Mouse (Mus musculus) embryo, embryonic 10.5 days (tissue): ENCODE results near the gene Gab3.
A peak's percentile ranks its signal among the peaks of the same experiment; 100 is the strongest.

Source experiments
- DNase-seq: peaks from one replicate; pipeline ENCODE4 v3.0.0-alpha.2; 2015; ENCODE audit warnings: low spot score

Gene Gab3

GRCm38 (mm10) chrX:75084774-75085508, at the start of gene Gab3:
TSS of gene Gab3 (minus strand) at chrX:75085458.
- DNase-seq: peak; percentile 58

GRCm38 (mm10) chrX:75130467-75131160, 45.4 kb upstream of the Gab3 start, which contains the start of gene Mpp1:
TSS of gene Mpp1 (minus strand) at chrX:75131016.
- peak; percentile 91 for DNase-seq

GRCm38 (mm10) chrX:75129474-75129873, 44.2 kb upstream of the Gab3 start:
- no peak for DNase-seq

GRCm38 (mm10) chrX:75128333-75128980, 43.2 kb upstream of the Gab3 start:
- DNase-seq: no peak

GRCm38 (mm10) chrX:75126893-75127292, 41.6 kb upstream of the Gab3 start:
- DNase-seq: no peak

GRCm38 (mm10) chrX:75125606-75126005, 40.3 kb upstream of the Gab3 start:
- no peak for DNase-seq

GRCm38 (mm10) chrX:75115550-75115949, 30.3 kb upstream of the Gab3 start:
- no peak for DNase-seq

- no peak for DNase-seq
Observed at GRCm38 (mm10) chrX:75102293-75102692, 17.0 kb upstream of the Gab3 start.

GRCm38 (mm10) chrX:75098799-75099198, 13.5 kb upstream of the Gab3 start:
- no peak for DNase-seq

GRCm38 (mm10) chrX:75096163-75096770, 11.0 kb upstream of the Gab3 start:
- peak; percentile 35 for DNase-seq

- DNase-seq: peak; percentile 90
Observed at GRCm38 (mm10) chrX:75095369-75096162, 10.3 kb upstream of the Gab3 start, which contains the start of gene Dkc1. TSS of gene Dkc1 (plus strand) at chrX:75095854.

GRCm38 (mm10) chrX:75085654-75086053, 396 bp upstream of the Gab3 start:
- DNase-seq: no peak

GRCm38 (mm10) chrX:75083982-75084773, 1.1 kb downstream of the Gab3 start:
- peak; percentile 22 for DNase-seq

GRCm38 (mm10) chrX:75082351-75082750, 2.9 kb downstream of the Gab3 start:
- peak; percentile 4 for DNase-seq

GRCm38 (mm10) chrX:75056120-75056775, 29.0 kb downstream of the Gab3 start:
- DNase-seq: no peak

- DNase-seq: no peak
Observed at GRCm38 (mm10) chrX:75046921-75047635, 38.2 kb downstream of the Gab3 start.

- DNase-seq: no peak
Observed at GRCm38 (mm10) chrX:75045931-75046330, 39.3 kb downstream of the Gab3 start.

GRCm38 (mm10) chrX:75044595-75044994, 40.7 kb downstream of the Gab3 start:
- DNase-seq: no peak

GRCm38 (mm10) chrX:75036626-75037025, 48.6 kb downstream of the Gab3 start:
- DNase-seq: no peak

GRCm38 (mm10) chrX:75035162-75035561, 50.1 kb downstream of the Gab3 start:
- DNase-seq: no peak
